Mouse (Mus musculus): ENCODE results near the gene Cetn4. TPM values are rescaled to one million over a fixed set of nuclear protein-coding genes. Genes with fewer than 3 reads are reported as not detected.

Gene Cetn4
- 10 to 100 TPM in 1 of 2 experiments, 1 to 10 TPM in 1; 9.4 to 11.2 TPM for total RNA-seq (2021)

GRCm38 (mm10) chr3:37312370-37312941 is at the start of gene Cetn4, which contains the start of gene Bbs12:
Gene Cetn4 (minus strand): TSS chr3:37312708.
Gene Bbs12 (plus strand): TSS chr3:37312554.
- peak; percentile 99 for DNase-seq (ENCODE audit: extremely low spot score in 1 of 2, low spot score in 1 of 2)

GRCm38 (mm10) chr3:37360729-37361128 is 48.2 kb upstream of the Cetn4 start:
- no peak for DNase-seq (ENCODE audit: extremely low spot score in 1 of 2, low spot score in 1 of 2)

- DNase-seq (ENCODE audit: extremely low spot score in 1 of 2, low spot score in 1 of 2), result no peak
Observed at GRCm38 (mm10) chr3:37354737-37355136, 42.2 kb upstream of the Cetn4 start.

- DNase-seq (ENCODE audit: extremely low spot score in 1 of 2, low spot score in 1 of 2), result no peak
Observed at GRCm38 (mm10) chr3:37353951-37354481, 41.5 kb upstream of the Cetn4 start.

- no peak for DNase-seq (ENCODE audit: extremely low spot score in 1 of 2, low spot score in 1 of 2)
Observed at GRCm38 (mm10) chr3:37350386-37350785, 37.9 kb upstream of the Cetn4 start.

- DNase-seq (ENCODE audit: extremely low spot score in 1 of 2, low spot score in 1 of 2), result no peak
Observed at GRCm38 (mm10) chr3:37349166-37349548, 36.6 kb upstream of the Cetn4 start.

- peak in 1 of 2 experiments; percentile 22 for DNase-seq (ENCODE audit: extremely low spot score in 1 of 2, low spot score in 1 of 2)
Observed at GRCm38 (mm10) chr3:37348221-37349165, 36.0 kb upstream of the Cetn4 start, which contains the start of gene Fgf2. Gene Fgf2 (plus strand): TSS chr3:37348346.

- DNase-seq (ENCODE audit: extremely low spot score in 1 of 2, low spot score in 1 of 2), result no peak
Observed at GRCm38 (mm10) chr3:37347671-37348070, 35.2 kb upstream of the Cetn4 start.

- DNase-seq (ENCODE audit: extremely low spot score in 1 of 2, low spot score in 1 of 2), result no peak
Observed at GRCm38 (mm10) chr3:37342811-37343210, 30.3 kb upstream of the Cetn4 start.

GRCm38 (mm10) chr3:37341110-37341509 is 28.6 kb upstream of the Cetn4 start:
- DNase-seq (ENCODE audit: extremely low spot score in 1 of 2, low spot score in 1 of 2), result no peak

GRCm38 (mm10) chr3:37334053-37334452 is 21.5 kb upstream of the Cetn4 start:
- no peak for DNase-seq (ENCODE audit: extremely low spot score in 1 of 2, low spot score in 1 of 2)

GRCm38 (mm10) chr3:37331999-37332449 is 19.5 kb upstream of the Cetn4 start:
- no peak for DNase-seq (ENCODE audit: extremely low spot score in 1 of 2, low spot score in 1 of 2)

- DNase-seq (ENCODE audit: extremely low spot score in 1 of 2, low spot score in 1 of 2), result no peak
Observed at GRCm38 (mm10) chr3:37329963-37330362, 17.5 kb upstream of the Cetn4 start.

GRCm38 (mm10) chr3:37328489-37328888 is 16.0 kb upstream of the Cetn4 start:
- DNase-seq (ENCODE audit: extremely low spot score in 1 of 2, low spot score in 1 of 2), result no peak

GRCm38 (mm10) chr3:37326627-37327026 is 14.1 kb upstream of the Cetn4 start:
- no peak for DNase-seq (ENCODE audit: extremely low spot score in 1 of 2, low spot score in 1 of 2)

GRCm38 (mm10) chr3:37325317-37326112 is 13.0 kb upstream of the Cetn4 start:
- no peak for DNase-seq (ENCODE audit: extremely low spot score in 1 of 2, low spot score in 1 of 2)

GRCm38 (mm10) chr3:37324310-37324709 is 11.8 kb upstream of the Cetn4 start:
- no peak for DNase-seq (ENCODE audit: extremely low spot score in 1 of 2, low spot score in 1 of 2)

GRCm38 (mm10) chr3:37316233-37316632 is 3.7 kb upstream of the Cetn4 start:
- DNase-seq (ENCODE audit: extremely low spot score in 1 of 2, low spot score in 1 of 2), result no peak

- DNase-seq (ENCODE audit: extremely low spot score in 1 of 2, low spot score in 1 of 2), result no peak
Observed at GRCm38 (mm10) chr3:37313371-37313770, 863 bp upstream of the Cetn4 start.

- DNase-seq (ENCODE audit: extremely low spot score in 1 of 2, low spot score in 1 of 2), result peak in 1 of 2 experiments; percentile 14
Observed at GRCm38 (mm10) chr3:37311897-37312369, 575 bp downstream of the Cetn4 start.
